ENCODE assay signal across 23 mouse cellular contexts in genomic region chr13:40884878-40885277, GRCm38 (mm10). TPM values are rescaled to one million over a fixed set of nuclear protein-coding genes. Genes with fewer than 3 reads are reported as not detected.
DNase-seq lines count a peak whose midpoint lies in the region; ATAC-seq lines count a peak whose summit lies in the region.
"Had no signal": no experiment of that assay in that cellular context is flagged by ENCODE, and none has a peak within 500 bp of the region (broad histone marks: within the 10 kb centered on the region; RNA-seq: fewer than 3 reads in every experiment).

No protein-coding gene starts in this region.

- no peak overlapping the region for H3K4me2 ChIP-seq in hindbrain, embryonic 11.5 days (replicated peaks; ENCODE audit: low read depth, low read length)
- no peak overlapping the region for H3K4me2 ChIP-seq in hindbrain, embryonic 16.5 days (ENCODE audit: low read length)
- no peak overlapping the region for H3K4me2 ChIP-seq in midbrain, embryonic 14.5 days (ENCODE audit: low read length)
- no peak overlapping the region for H3K4me2 ChIP-seq in midbrain, embryonic 13.5 days (replicated peaks)
- H3K4me2 ChIP-seq: forebrain, embryonic 15.5 days; hindbrain, embryonic 12.5 days; kidney, embryonic 15.5 days; liver, embryonic 15.5 days; lung, embryonic 15.5 days had no signal

- peak; percentile 21 for DNase-seq in hindbrain, embryonic 11.5 days (ENCODE audit: low spot score)
- DNase-seq in midbrain, embryonic 14.5 days = peak; percentile 15
- DNase-seq in embryo, embryonic 9.5 days (ENCODE audit: extremely low spot score) = peak; percentile 31
- peak; percentile 60 for DNase-seq in mesoderm, embryonic 11.5 days (ENCODE audit: low read depth, low spot score)
- no peak for DNase-seq in heart, postnatal 14 days
- no peak for DNase-seq in right cerebral cortex, postnatal 25 days
- DNase-seq: adrenal gland, postnatal 25 days; cerebellum, adult 9-10 months; gastrocnemius, postnatal 36 days; kidney, postnatal 4 days; layer of hippocampus, adult 9-11 months had no signal

- whole genome bisulfite sequencing in hindbrain, embryonic 11.5 days = 67% methylated on average over 5 of the region's 5 CpGs
- 63% methylated on average over 5 of the region's 5 CpGs for WGBS in hindbrain, embryonic 16.5 days
- 73% methylated on average over 5 of the region's 5 CpGs for WGBS in midbrain, embryonic 14.5 days
- WGBS in midbrain, embryonic 13.5 days = 83% methylated on average over 5 of the region's 5 CpGs

- H3K4me1 ChIP-seq in hindbrain, embryonic 11.5 days (replicated peaks; ENCODE audit: control insufficient read depth, insufficient read depth, low read length) = peaks cover 2% of the 10 kb centered on the region
- H3K4me1 ChIP-seq in hindbrain, embryonic 16.5 days (ENCODE audit: control insufficient read depth, insufficient read depth, low read depth, low read length) = 0 out of 2 replicates have a peak, but pooled peaks cover 3% of the 10 kb centered on the region
- no peaks in the 10 kb centered on the region for H3K4me1 ChIP-seq in midbrain, embryonic 14.5 days (ENCODE audit: control insufficient read depth, insufficient read depth, low read length)
- peaks cover 16% of the 10 kb centered on the region; the same call in 1 of the 2 replicates for H3K4me1 ChIP-seq in midbrain, embryonic 13.5 days (replicated peaks)
- H3K4me1 ChIP-seq: liver, embryonic 15.5 days had no signal

- no peak overlapping the region for H3K4me3 ChIP-seq in hindbrain, embryonic 11.5 days (ENCODE audit: low read depth, low read length)
- no peak overlapping the region for H3K4me3 ChIP-seq in hindbrain, embryonic 16.5 days (ENCODE audit: low read length)
- no peak overlapping the region for H3K4me3 ChIP-seq in midbrain, embryonic 14.5 days (replicated peaks; ENCODE audit: low read depth, low read length)
- H3K4me3 ChIP-seq in midbrain, embryonic 13.5 days (replicated peaks) = no peak overlapping the region
- H3K4me3 ChIP-seq: forebrain, embryonic 15.5 days; heart, embryonic 10.5 days; hindbrain, embryonic 12.5 days; kidney, embryonic 15.5 days; left cerebral cortex, adult 2 months; liver, embryonic 15.5 days; lung, embryonic 15.5 days; midbrain, embryonic 10.5 days had no signal

- intact Hi-C loops in heart, postnatal 14 days (cut with DNase I) = no loop called here

- H3K36me3 ChIP-seq in hindbrain, embryonic 11.5 days (ENCODE audit: control insufficient read depth, insufficient read depth, low read length) = no peaks in the 10 kb centered on the region
- H3K36me3 ChIP-seq in hindbrain, embryonic 16.5 days (ENCODE audit: control insufficient read depth, insufficient read depth, low read length) = no peaks in the 10 kb centered on the region
- H3K36me3 ChIP-seq in midbrain, embryonic 14.5 days (ENCODE audit: control insufficient read depth, insufficient read depth, low read length) = no peaks in the 10 kb centered on the region
- H3K36me3 ChIP-seq in midbrain, embryonic 13.5 days = no peaks in the 10 kb centered on the region
- H3K36me3 ChIP-seq: forebrain, embryonic 15.5 days; heart, embryonic 10.5 days; hindbrain, embryonic 12.5 days; kidney, embryonic 15.5 days; liver, embryonic 15.5 days; lung, embryonic 15.5 days; midbrain, embryonic 10.5 days had no signal

- H3K9me3 ChIP-seq in hindbrain, embryonic 11.5 days (ENCODE audit: control insufficient read depth, low read length) = no peaks in the 10 kb centered on the region
- H3K9me3 ChIP-seq in hindbrain, embryonic 16.5 days (ENCODE audit: control insufficient read depth, low read length) = no peaks in the 10 kb centered on the region
- no peaks in the 10 kb centered on the region for H3K9me3 ChIP-seq in midbrain, embryonic 14.5 days (ENCODE audit: control insufficient read depth, low read length)
- no peaks in the 10 kb centered on the region for H3K9me3 ChIP-seq in midbrain, embryonic 13.5 days
- H3K9me3 ChIP-seq: forebrain, embryonic 15.5 days; heart, embryonic 10.5 days; hindbrain, embryonic 12.5 days; kidney, embryonic 15.5 days; liver, embryonic 15.5 days; lung, embryonic 15.5 days; midbrain, embryonic 10.5 days had no signal

- H3K9ac ChIP-seq in hindbrain, embryonic 11.5 days (ENCODE audit: low read depth, low read length) = no peak overlapping the region
- H3K9ac ChIP-seq in hindbrain, embryonic 16.5 days (ENCODE audit: low read depth, low read length) = no peak overlapping the region
- H3K9ac ChIP-seq in midbrain, embryonic 14.5 days (replicated peaks; ENCODE audit: low read length) = no peak overlapping the region
- H3K9ac ChIP-seq in midbrain, embryonic 13.5 days (replicated peaks) = no peak overlapping the region
- H3K9ac ChIP-seq: forebrain, embryonic 15.5 days; hindbrain, embryonic 12.5 days; kidney, embryonic 15.5 days; liver, embryonic 15.5 days; lung, embryonic 15.5 days had no signal

- ATAC-seq in hindbrain, embryonic 11.5 days (ENCODE audit: low FRiP score) = no peak
- ATAC-seq in hindbrain, embryonic 16.5 days = no peak
- no peak for ATAC-seq in midbrain, embryonic 14.5 days (ENCODE audit: low FRiP score, low TSS enrichment)
- ATAC-seq in midbrain, embryonic 13.5 days = no peak
- ATAC-seq: forebrain, embryonic 15.5 days; intestine, postnatal 0 days had no signal

- no peak overlapping the region for H3K27ac ChIP-seq in hindbrain, embryonic 11.5 days (ENCODE audit: low read depth, low read length)
- H3K27ac ChIP-seq in hindbrain, embryonic 16.5 days (ENCODE audit: low read depth, low read length) = no peak overlapping the region
- no peak overlapping the region for H3K27ac ChIP-seq in midbrain, embryonic 14.5 days (replicated peaks; ENCODE audit: low read depth, low read length)
- no peak overlapping the region for H3K27ac ChIP-seq in midbrain, embryonic 13.5 days
- H3K27ac ChIP-seq: forebrain, embryonic 15.5 days; heart, embryonic 10.5 days; hindbrain, embryonic 12.5 days; kidney, embryonic 15.5 days; left cerebral cortex, adult 2 months; liver, embryonic 15.5 days; lung, embryonic 15.5 days; macrophage; midbrain, embryonic 10.5 days had no signal

- H3K27me3 ChIP-seq in hindbrain, embryonic 11.5 days (ENCODE audit: control insufficient read depth, insufficient read depth, low read length) = 0 out of 2 replicates have a peak, but pooled peaks cover 3% of the 10 kb centered on the region
- H3K27me3 ChIP-seq in hindbrain, embryonic 16.5 days (replicated peaks; ENCODE audit: control insufficient read depth, insufficient read depth, low read length) = no peaks in the 10 kb centered on the region
- H3K27me3 ChIP-seq in midbrain, embryonic 14.5 days (ENCODE audit: control insufficient read depth, insufficient read depth, low read length) = no peaks in the 10 kb centered on the region
- H3K27me3 ChIP-seq in midbrain, embryonic 13.5 days = peaks cover 11% of the 10 kb centered on the region
- H3K27me3 ChIP-seq: forebrain, embryonic 15.5 days; hindbrain, embryonic 12.5 days; kidney, embryonic 15.5 days had no signal

RNA-seq across cellular contexts. Expression of gene Gcnt2, which starts 25.3 kb away (rescaled TPM):
- polyA plus RNA-seq in hindbrain, embryonic 11.5 days (2014; fragmentation: Nextera tagmentation; extraction: Ambion mirVana) = 6.7 and 7.4 TPM in 2 replicates
- 5.3 and 7.1 TPM in 2 replicates for polyA plus RNA-seq in hindbrain, embryonic 16.5 days (2015; fragmentation: Nextera tagmentation; extraction: Ambion mirVana)
- polyA plus RNA-seq in midbrain, embryonic 14.5 days (2014; fragmentation: Nextera tagmentation; extraction: Ambion mirVana) = 3.9 and 5.3 TPM in 2 replicates
- 3.6 TPM in 2 replicates for polyA plus RNA-seq in midbrain, embryonic 13.5 days (2015; fragmentation: Nextera tagmentation; extraction: Ambion mirVana)
- total RNA-seq in heart, postnatal 14 days (2021) = 10 to 100 TPM; 12.1 to 14.1 TPM

Comparison
In these comparisons a context has a peak if more than half of its experiments do, and no peak if none do; other contexts are left out.
1. DNase-seq: peak in hindbrain, embryonic 11.5 days (single experiment), midbrain, embryonic 14.5 days (single experiment), embryo, embryonic 9.5 days (single experiment) and mesoderm, embryonic 11.5 days (single experiment); none in heart, postnatal 14 days (0 of 2) and right cerebral cortex, postnatal 25 days (single experiment).